Mouse (Mus musculus) frontal cortex, postnatal 36 days (tissue): ENCODE results near the gene Dcaf6.
A peak's percentile ranks its signal among the peaks of the same experiment; 100 is the strongest.

Experiments
- DNase-seq, 2 experiments: peaks; one replicate each; pipeline ENCODE4 v3.0.0; 2022; ENCODE audit warnings: low spot score in 2 of 2

Gene Dcaf6

GRCm38 (mm10) chr1:165321393-165321861 lies 138.8 kb downstream of the Dcaf6 start:
- no peak for DNase-seq

GRCm38 (mm10) chr1:165320141-165320934 lies 139.9 kb downstream of the Dcaf6 start:
- peak; percentile 70 to 72 for DNase-seq

- no peak for DNase-seq
Observed at GRCm38 (mm10) chr1:165316361-165316760, 143.9 kb downstream of the Dcaf6 start.

GRCm38 (mm10) chr1:165308180-165308579 lies 152.1 kb downstream of the Dcaf6 start:
- no peak for DNase-seq

GRCm38 (mm10) chr1:165304341-165304740 lies 155.9 kb downstream of the Dcaf6 start:
- peak in 1 of 2 experiments; percentile 23 for DNase-seq

- no peak for DNase-seq
Observed at GRCm38 (mm10) chr1:165303209-165303608, 157.1 kb downstream of the Dcaf6 start.

GRCm38 (mm10) chr1:165302455-165303208 lies 157.6 kb downstream of the Dcaf6 start:
- DNase-seq: peak in 1 of 2 experiments; percentile 35

GRCm38 (mm10) chr1:165301567-165301966 lies 158.7 kb downstream of the Dcaf6 start:
- DNase-seq: no peak

GRCm38 (mm10) chr1:165301108-165301507 lies 159.2 kb downstream of the Dcaf6 start:
- DNase-seq: no peak

- no peak for DNase-seq
Observed at GRCm38 (mm10) chr1:165295489-165295888, 164.8 kb downstream of the Dcaf6 start, which contains the start of gene Gpr161. TSS of gene Gpr161 (plus strand) at chr1:165295789.

- no peak for DNase-seq
Observed at GRCm38 (mm10) chr1:165291606-165292005, 168.7 kb downstream of the Dcaf6 start.

- no peak for DNase-seq
Observed at GRCm38 (mm10) chr1:165289831-165290230, 170.4 kb downstream of the Dcaf6 start.

- no peak for DNase-seq
Observed at GRCm38 (mm10) chr1:165288165-165288564, 172.1 kb downstream of the Dcaf6 start.

GRCm38 (mm10) chr1:165284096-165284495 lies 176.2 kb downstream of the Dcaf6 start:
- no peak for DNase-seq

GRCm38 (mm10) chr1:165282967-165283345 lies 177.3 kb downstream of the Dcaf6 start:
- DNase-seq: no peak

- DNase-seq: no peak
Observed at GRCm38 (mm10) chr1:165282222-165282966, 177.9 kb downstream of the Dcaf6 start.

GRCm38 (mm10) chr1:165281351-165282221 lies 178.7 kb downstream of the Dcaf6 start:
- DNase-seq: peak; percentile 19 to 30

- DNase-seq: no peak
Observed at GRCm38 (mm10) chr1:165280741-165281140, 179.5 kb downstream of the Dcaf6 start.
